Mouse (Mus musculus) spleen, adult 2 months (tissue): ENCODE data around the gene Aoc3. TPM values are rescaled to one million over a fixed set of nuclear protein-coding genes. Genes with fewer than 3 reads are reported as not detected.
"Not testable (repeated sequence)": the region's sequence is repeated elsewhere in the genome, so short reads cannot be mapped to it uniquely, and the experiment has no call there.

ENCODE experiments used
- DNase-seq, 2 experiments: peaks; one replicate each; pipeline versions ENCODE4 v3.0.0 to v3.0.0-alpha.2; 2012 to 2021; ENCODE audit warnings: low spot score in 2 of 2, low read depth in 1 of 2
- H3K27ac ChIP-seq: fragments of 200-500 bp; 2 replicates; pipeline ENCODE4 v1.5.1; 2012; ENCODE audit warnings: low read length, inconsistent platforms; ENCODE audit not compliant: insufficient read depth
- H3K27me3 ChIP-seq: fragments of 200-500 bp; 2 replicates; pipeline ENCODE4 v1.6.1; 2012; ENCODE audit warnings: mild to moderate bottlenecking, moderate library complexity, low read length, inconsistent platforms; ENCODE audit not compliant: control insufficient read depth, insufficient read depth
- H3K36me3 ChIP-seq: fragments of 200-500 bp; 2 replicates; pipeline ENCODE4 v1.6.1; 2012; ENCODE audit warnings: mild to moderate bottlenecking, low read length, inconsistent platforms; ENCODE audit not compliant: control insufficient read depth, insufficient read depth
- H3K4me1 ChIP-seq: fragments of 200-500 bp; 2 replicates; pipeline ENCODE4 v1.6.1; 2011; ENCODE audit warnings: inconsistent platforms; ENCODE audit not compliant: control insufficient read depth, insufficient read depth, insufficient read length
- H3K4me3 ChIP-seq: fragments of 200-500 bp; 2 replicates; pipeline ENCODE4 v1.5.1; 2011; ENCODE audit warnings: mild to moderate bottlenecking, inconsistent platforms; ENCODE audit not compliant: insufficient read depth, insufficient read length; ENCODE audit errors: extremely low read depth
- CTCF ChIP-seq: fragments of 200-500 bp; IDR thresholded peaks from 2 replicates; pipeline ENCODE4 v1.5.1; 2011; ENCODE audit warnings: mild to moderate bottlenecking, inconsistent platforms; ENCODE audit not compliant: insufficient read depth, insufficient read length, insufficient replicate concordance; ENCODE audit errors: extremely low read depth
- POLR2A ChIP-seq: fragments of 200-500 bp; IDR thresholded peaks from 2 replicates; pipeline ENCODE4 v1.6.1; 2011; ENCODE audit warnings: low read depth, low read length, inconsistent platforms
- WGBS: fragments of 180-500 bp; shearing (Covaris S2); methylation state at CpG from one replicate; pipeline ENCODE4 v1.1.7; 2018; 5-methylcytosine and 5-hydroxymethylcytosine counted together
- polyA plus RNA-seq: library from polyadenylated mRNA; depleted of rRNA; stranded (reverse); fragments of >200 nt; gene quantifications from 2 replicates; pipeline ENCODE4 v1.2.3, GENCODE M21; 2012

Gene Aoc3
- polyA plus RNA-seq, 1 experiment, result 2.2 TPM

DNA sequence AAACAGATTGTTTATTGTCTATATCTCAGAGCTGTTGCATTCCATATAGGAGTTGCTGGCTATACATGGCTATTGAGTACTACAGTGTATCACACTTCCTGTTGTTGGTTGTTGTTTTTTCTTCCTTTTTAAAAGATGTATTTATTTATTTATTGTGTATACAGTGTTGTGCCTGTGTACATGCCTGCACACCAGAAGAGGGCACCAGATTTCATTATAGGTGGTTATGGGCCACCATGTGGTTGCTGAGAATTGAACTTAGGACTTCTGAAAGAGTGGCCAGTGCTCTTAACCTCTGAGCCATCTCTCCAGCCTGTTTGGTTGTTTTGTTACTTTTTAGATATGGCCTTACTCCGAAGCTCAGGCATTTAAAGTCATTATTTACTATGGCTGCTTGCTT, 15.8 kb upstream of the Aoc3 start:
- no peak for DNase-seq
- H3K27ac ChIP-seq, result no peak overlapping the region
- TF ChIP-seq CTCF (no peak), POLR2A (no peak)
- no peak overlapping the region for H3K4me3 ChIP-seq
- H3K27me3 ChIP-seq, result no peaks in the 10 kb centered on the region
- 98% methylated on average over 1 of the region's 1 CpGs for WGBS
- H3K4me1 ChIP-seq, result no peaks in the 10 kb centered on the region; the same call in 1 of the 2 replicates
- H3K36me3 ChIP-seq, result peaks cover 5% of the 10 kb centered on the region

DNA sequence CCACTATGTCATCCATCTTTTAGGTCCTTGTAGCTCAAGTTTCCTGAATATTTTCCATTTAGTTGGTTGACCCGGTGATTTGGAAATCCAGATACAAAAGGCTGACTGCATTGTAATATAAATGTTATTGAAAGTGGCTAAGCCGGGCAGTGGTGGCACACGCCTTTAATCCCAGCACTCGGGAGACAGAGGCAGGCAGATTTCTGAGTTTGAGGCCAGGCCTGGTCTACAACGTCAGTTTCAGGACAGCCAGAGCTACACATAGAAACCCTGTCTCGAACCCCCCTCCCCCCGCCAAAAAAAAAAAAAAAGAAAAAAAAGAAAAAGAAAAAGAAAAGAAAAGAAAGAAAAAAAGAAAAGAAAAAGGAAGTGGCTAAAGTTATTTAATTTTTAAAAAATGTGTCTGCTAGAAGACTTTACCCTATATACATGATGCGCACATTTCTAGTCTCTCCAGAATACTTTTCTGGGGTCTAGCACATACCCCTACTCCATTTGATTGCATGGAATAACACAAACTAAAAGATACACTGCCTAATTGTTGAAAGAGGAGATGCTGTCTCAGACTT, 15.2 kb upstream of the Aoc3 start:
- TF ChIP-seq POLR2A, result no peak
- no peak for TF ChIP-seq CTCF
- 87% methylated on average over 8 of the region's 8 CpGs for WGBS

DNA sequence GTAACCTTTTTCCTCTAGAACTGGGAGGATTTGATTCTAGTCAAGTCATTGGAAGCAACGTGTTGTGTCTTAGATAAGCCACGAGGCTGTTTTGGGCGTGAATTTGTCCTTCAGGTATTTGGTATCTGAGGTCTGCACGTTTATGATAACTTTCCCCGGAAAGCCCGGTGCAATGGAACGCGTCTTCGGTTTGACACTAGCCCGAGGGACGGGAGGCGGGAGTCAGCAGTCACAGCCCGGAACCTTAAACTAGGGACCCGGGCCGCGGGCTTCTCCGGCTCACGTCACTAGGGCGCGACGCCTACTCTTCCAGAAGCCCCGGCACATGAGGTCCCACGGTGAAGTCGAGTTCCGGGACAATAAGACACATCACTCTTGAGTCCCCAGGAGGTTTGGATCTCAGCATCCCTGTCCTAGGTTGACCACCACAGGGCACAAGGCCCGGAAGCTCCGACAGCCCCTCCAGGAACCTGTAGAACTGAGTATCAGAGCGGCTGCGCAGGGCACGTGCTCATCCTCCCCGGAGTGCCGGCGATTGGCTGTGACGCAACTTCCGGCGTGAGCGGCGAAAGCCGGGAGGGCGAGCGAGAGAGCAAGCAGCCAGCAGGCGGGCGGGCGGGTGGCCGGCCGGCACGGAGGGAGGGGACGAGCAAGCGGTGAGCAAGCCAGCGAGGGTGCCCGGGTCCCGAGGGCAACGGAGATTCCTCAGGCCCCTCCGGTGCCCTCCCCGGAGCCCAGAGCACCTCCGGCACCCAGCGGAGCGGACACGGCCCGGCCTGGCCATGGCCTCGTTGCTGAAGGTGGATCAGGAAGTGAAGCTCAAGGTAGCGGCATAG, 14.5 kb upstream of the Aoc3 start, which contains the start of gene Psme3:
Gene Psme3, plus strand, starts transcription at position 549 of the 836 bp plus-strand sequence.
- Histone ChIP-seq H3K27ac (peak within 1 kb of the TSS; percentile 90), H3K4me1 (no peaks in the 10 kb centered on the region; the same call in 1 of the 2 replicates), H3K4me3 (peak within 1 kb of the TSS; percentile 97), H3K36me3 (peaks cover 15% of the 10 kb centered on the region), H3K27me3 (no peaks in the 10 kb centered on the region)
- under 1% methylated on average over 62 of the region's 62 CpGs for WGBS
- peak; percentile 84 to 88 for DNase-seq
- TF ChIP-seq CTCF (no peak), POLR2A (peak; percentile 79)

More for the DNA sequence above, 15.2 kb upstream of the Aoc3 start:
- DNase-seq, result no peak
- H3K27me3 ChIP-seq, result no peaks in the 10 kb centered on the region
- H3K4me3 ChIP-seq, result peak overlapping the region; percentile 97
- H3K27ac ChIP-seq, result peak overlapping the region; percentile 90; the same call in 1 of the 2 replicates
- peaks cover 11% of the 10 kb centered on the region for H3K36me3 ChIP-seq
- no peaks in the 10 kb centered on the region; the same call in 1 of the 2 replicates for H3K4me1 ChIP-seq

DNA sequence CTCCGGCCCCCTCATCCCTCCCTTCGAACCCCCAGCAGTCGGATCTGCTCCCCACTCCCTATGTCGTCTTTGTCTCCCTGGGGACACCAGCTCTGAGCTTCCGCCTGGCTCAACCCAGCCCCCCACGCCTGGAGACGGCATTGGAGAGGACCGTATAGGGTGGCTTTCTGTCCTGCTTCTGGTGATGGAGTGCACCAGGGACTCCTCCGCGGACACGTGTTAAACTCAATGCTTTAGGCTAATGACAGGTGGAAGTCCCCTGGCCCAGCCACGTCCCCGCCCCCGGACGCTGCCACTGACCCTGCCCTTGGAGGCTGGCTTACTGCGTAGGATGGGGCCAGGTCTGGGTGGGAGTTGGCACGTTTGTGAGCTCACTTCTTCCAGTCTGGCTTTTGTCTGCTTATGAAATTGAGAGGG, 13.9 kb upstream of the Aoc3 start:
- Histone ChIP-seq H3K27me3 (no peaks in the 10 kb centered on the region), H3K36me3 (peaks cover 20% of the 10 kb centered on the region), H3K4me1 (no peaks in the 10 kb centered on the region; the same call in 1 of the 2 replicates), H3K27ac (peak overlapping the region; percentile 90), H3K4me3 (peak overlapping the region; percentile 97)
- WGBS, result 0% methylated on average over 17 of the region's 17 CpGs
- TF ChIP-seq POLR2A, result no peak
- TF ChIP-seq CTCF, result no peak
- DNase-seq, result peak in 1 of 2 experiments; percentile 7

DNA sequence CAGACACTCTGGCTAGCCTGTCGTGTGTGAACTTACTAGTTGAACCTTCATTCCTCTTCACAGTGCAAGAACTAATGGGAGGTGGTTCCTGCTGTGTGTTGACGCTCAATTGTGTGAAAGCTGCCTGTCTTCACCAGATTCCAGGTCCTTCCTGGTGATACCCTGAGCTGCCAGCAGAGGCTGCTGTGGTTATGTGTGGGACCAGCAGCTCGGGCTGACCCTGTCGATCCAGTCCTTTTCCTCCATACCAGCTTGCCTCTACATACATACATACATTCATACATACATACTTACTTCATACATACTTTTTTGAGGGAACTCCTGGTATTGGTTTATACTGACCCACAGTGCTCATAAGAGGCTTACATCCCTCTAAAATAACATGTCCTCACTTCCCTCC, 6.8 kb upstream of the Aoc3 start:
- Histone ChIP-seq H3K4me1 (no peaks in the 10 kb centered on the region), H3K4me3 (no peak overlapping the region), H3K27me3 (no peaks in the 10 kb centered on the region), H3K27ac (no peak overlapping the region), H3K36me3 (peaks cover 51% of the 10 kb centered on the region)
- 46% methylated on average over 4 of the region's 4 CpGs for WGBS
- TF ChIP-seq CTCF (peak; percentile 51; the same call in 1 of the 2 replicates), POLR2A (no peak)
- peak in 1 of 2 experiments; percentile 46 for DNase-seq

DNA sequence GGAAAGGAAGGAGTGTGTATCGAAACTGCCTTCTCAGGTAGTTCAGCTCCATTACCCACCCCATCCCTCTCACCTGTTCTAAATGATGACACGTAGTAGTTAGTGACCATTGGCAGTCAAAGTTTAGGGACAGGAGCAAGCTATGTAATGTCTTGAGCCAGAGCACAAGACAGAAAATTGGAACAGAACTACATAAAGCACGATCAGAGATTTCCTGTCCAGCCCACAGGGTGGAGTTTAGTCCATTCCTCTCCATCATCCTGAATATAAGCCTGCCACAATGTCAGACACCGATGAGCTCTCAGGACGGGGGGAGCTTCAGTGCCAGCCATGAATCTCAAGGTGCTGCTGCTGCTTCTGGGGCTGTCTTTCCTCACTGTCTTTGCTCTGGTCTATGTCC, 5.6 kb upstream of the Aoc3 start, which contains the start of gene Aoc2:
Gene Aoc2, plus strand, starts transcription at position 301 of the 400 bp plus-strand sequence.
- no peak within 1 kb of the TSS for H3K4me3 ChIP-seq
- no peaks in the 10 kb centered on the region for H3K4me1 ChIP-seq
- peaks cover 45% of the 10 kb centered on the region for H3K36me3 ChIP-seq
- no peaks in the 10 kb centered on the region for H3K27me3 ChIP-seq
- TF ChIP-seq CTCF (no peak), POLR2A (no peak)
- no peak for DNase-seq
- no peak within 1 kb of the TSS for H3K27ac ChIP-seq
- WGBS, result 91% methylated on average over 5 of the region's 5 CpGs

DNA sequence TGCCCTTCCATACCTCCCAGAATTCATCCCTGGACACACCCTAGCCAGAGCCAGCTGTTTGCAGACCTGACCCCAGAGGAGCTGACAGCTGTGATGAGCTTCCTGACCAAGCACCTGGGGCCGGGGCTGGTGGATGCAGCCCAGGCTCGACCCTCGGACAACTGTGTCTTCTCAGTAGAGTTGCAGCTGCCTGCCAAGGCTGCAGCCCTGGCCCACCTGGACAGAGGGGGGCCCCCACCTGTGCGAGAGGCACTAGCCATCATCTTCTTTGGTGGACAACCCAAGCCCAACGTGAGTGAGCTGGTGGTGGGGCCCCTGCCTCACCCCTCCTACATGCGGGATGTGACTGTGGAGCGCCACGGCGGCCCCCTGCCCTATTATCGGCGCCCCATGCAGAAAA, 5.2 kb upstream of the Aoc3 start:
- H3K36me3 ChIP-seq, result peaks cover 40% of the 10 kb centered on the region

More for the DNA sequence above, 5.2 kb upstream of the Aoc3 start:
- DNase-seq, H3K27me3 ChIP-seq, H3K4me1 ChIP-seq, H3K4me3 ChIP-seq, H3K27ac ChIP-seq: not testable (repeated sequence)
- WGBS, result 95% methylated on average over 11 of the region's 11 CpGs
